Mouse (Mus musculus): ENCODE measurements around the gene Efhd2.

- TF ChIP-seq POLR2A (IDR thresholded peaks at IDR 0.05; ENCODE audit: low read depth, low read length) (no peak), CTCF (conservative IDR thresholded peaks at IDR 0.05; ENCODE audit: insufficient read depth, insufficient read length, low read depth, low read length) (no peak)
Observed at GRCm38 (mm10) chr4:141822979-141823378, 51.7 kb downstream of the Efhd2 start.

Measured in kidney, adult 2 months (tissue).